Mouse (Mus musculus) layer of hippocampus, adult 11-12 months (tissue): ENCODE data around the gene Mrpl2.

Experiments used
- DNase-seq: peaks from one replicate; pipeline ENCODE4 v3.0.0; 2022; ENCODE audit warnings: low spot score

The Mrpl2 gene

DNA sequence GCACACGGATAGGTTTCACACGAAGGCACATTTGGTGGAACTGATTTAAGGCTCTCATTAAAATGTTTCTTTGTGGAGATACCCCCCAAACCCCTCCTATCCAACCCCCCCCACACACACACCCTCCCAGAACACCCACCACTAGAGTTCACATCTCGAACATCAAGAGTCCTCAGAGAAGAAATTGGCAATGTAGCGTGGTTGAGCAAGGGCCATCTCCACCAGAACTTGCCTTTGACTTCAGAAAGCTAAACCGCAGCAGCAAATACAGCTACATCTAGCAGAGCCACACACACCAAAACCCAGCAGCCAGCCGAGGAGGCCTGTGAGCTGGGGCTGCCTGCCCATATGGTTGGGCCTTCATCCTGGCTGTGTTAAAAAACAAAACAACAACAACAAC lies 18.6 kb upstream of the Mrpl2 start:
- DNase-seq: no peak

DNA sequence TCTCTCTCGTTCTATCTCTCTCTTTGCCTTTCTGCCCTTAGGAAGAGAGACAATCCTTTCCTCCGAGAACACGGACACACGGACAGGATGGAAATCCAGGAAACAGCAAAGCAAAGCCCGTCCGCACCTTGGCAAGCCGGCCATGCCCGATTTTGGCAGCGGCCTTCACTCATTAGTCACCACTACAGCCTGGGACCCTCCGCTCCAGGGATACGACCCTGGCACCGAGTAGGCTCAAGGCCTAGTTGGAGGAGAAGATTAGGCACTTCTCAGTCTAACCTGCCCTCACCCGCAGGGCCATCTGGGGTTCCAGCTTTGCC lies 17.6 kb upstream of the Mrpl2 start:
- no peak for DNase-seq

DNA sequence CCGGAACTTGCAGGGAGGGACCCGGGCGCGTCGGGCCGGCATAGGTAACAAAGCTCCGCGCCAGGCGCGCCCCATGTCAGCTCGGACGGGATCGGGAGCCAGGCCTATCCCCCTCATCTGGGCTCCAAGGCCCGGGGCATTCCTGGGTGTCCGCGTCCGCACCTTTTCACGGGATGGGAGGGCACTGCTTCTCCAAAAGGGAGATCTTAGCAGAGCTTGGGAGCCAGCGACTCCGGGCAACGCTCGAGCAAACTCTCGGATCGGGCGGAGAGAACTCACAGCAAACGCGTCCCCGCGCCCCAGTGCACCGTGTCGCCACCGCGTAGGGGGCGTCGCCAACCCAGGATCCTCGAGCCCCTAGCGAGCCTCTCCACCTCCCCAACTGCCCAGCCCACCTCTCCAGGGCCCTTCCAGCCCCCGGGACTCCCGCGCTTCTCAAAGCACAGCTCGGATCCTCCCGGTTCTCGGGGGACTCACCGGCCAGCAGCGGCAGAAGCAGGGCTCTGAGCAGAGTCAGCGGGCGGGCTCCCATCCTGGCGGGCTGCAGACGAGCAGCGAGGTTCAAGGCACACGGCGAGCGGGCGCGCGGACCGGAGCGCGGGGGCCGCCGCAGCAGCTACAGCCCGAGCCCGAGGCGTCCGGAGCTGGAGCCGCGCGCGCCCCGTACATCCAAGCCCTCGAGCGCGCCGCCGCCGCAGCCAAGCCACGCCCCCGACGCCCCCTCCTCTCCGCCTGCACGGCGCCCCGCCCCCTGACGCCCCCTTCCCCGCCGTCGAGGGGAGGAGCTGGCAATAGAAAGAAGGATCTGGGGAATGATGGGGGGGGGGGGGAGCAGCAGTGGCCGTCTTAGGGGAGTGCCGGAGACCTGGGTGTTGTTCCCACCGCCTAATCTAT lies 17.0 kb upstream of the Mrpl2 start, which contains the start of gene Ptk7:
Ptk7 (minus strand) TSS at position 714 of the 894 bp plus-strand sequence.
- DNase-seq: no peak

- DNase-seq: no peak
Observed at GRCm38 (mm10) chr17:46629685-46630441, 16.2 kb upstream of the Mrpl2 start.

- peak; percentile 81 for DNase-seq
Observed at GRCm38 (mm10) chr17:46636831-46637523, 9.1 kb upstream of the Mrpl2 start.

DNA sequence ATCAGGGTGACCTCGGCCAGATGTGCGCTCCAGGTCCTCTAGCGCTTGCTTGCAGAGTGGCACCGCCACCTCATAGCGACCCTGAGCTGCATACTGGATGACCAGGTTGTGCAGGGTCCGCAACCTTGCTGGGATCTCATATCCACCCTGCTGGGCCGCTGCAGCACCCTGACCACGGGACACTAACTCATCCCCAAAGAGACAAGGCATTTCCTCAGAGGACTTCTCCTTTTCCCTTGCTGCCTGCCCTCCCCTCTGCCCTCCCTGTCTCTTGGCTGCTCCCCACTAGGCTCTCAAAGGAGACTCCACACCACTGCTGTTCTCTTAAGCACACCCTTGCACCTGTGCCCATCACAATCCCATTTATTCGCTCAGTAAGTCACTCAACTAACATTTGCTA lies 6.1 kb upstream of the Mrpl2 start:
- no peak for DNase-seq

- no peak for DNase-seq
Observed at GRCm38 (mm10) chr17:46642060-46642459, 4.0 kb upstream of the Mrpl2 start.

GRCm38 (mm10) chr17:46644152-46644805 lies 1.8 kb upstream of the Mrpl2 start:
- DNase-seq: no peak

GRCm38 (mm10) chr17:46644916-46645475 lies 1.0 kb upstream of the Mrpl2 start:
- no peak for DNase-seq

- no peak for DNase-seq
Observed at GRCm38 (mm10) chr17:46646322-46646662, 263 bp downstream of the Mrpl2 start.

GRCm38 (mm10) chr17:46647279-46647678 lies 1.2 kb downstream of the Mrpl2 start:
- DNase-seq: no peak

DNA sequence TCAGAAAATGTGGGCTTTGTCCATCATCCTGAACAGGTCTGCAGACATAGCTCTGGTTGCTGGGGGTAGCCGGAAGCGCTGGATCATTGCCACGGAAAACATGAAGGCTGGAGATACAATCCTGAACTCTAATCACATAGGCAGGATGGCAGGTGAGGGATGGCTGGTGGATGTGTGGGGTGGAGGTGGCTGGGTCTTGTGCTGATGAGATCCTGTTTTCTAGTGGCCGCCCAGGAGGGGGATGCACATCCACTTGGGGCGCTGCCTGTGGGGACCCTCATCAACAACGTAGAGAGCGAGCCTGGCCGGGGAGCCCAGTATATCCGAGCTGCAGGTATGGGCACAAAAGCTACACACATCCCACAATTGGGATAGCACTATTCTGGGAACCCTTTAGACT lies 2.4 kb downstream of the Mrpl2 start:
- DNase-seq: no peak

- DNase-seq: no peak
Observed at GRCm38 (mm10) chr17:46649811-46650210, 3.8 kb downstream of the Mrpl2 start.

- peak; percentile 88 for DNase-seq
Observed at GRCm38 (mm10) chr17:46650232-46651031, 4.4 kb downstream of the Mrpl2 start, which contains the start of gene Cul7. Gene Cul7 (plus strand): TSS chr17:46650337.

DNA sequence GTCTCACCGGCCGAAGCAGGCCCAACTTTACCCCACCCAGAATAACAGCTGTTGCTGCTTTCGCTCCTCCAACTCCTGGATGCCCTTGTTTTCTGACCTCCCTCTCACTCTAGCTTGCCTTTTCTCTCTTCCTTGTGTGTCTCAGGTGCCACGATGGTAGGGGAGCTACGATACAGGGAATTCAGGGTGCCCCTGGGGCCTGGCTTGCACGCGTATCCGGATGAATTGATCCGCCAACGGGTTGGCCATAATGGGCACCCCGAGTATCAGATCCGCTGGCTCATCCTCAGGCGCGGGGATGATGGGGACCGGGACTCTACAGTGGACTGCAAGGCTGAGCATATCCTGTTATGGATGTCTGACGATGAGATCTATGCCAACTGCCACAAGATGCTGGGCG lies 5.3 kb downstream of the Mrpl2 start:
- no peak for DNase-seq

GRCm38 (mm10) chr17:46651755-46652547 lies 5.9 kb downstream of the Mrpl2 start:
- no peak for DNase-seq

DNA sequence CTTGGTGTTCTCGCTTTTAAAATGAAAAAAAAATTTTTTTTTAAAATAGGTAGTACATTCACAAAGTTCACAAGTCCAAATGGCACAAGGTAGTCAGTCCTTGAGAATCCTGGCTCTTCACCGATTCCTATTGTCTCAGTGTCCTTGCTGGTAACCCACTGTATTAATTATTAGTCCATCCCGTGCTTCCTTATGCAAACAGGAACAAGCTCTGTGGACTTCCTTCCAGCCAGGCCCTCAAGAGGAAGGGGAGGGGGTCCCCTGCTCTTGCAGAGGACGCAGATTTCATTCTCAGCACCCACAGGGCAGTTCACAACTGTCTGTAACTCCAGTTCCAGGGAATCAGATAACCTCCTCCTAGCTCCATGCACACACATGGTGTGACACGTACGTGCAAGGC lies 10.0 kb downstream of the Mrpl2 start:
- no peak for DNase-seq

DNA sequence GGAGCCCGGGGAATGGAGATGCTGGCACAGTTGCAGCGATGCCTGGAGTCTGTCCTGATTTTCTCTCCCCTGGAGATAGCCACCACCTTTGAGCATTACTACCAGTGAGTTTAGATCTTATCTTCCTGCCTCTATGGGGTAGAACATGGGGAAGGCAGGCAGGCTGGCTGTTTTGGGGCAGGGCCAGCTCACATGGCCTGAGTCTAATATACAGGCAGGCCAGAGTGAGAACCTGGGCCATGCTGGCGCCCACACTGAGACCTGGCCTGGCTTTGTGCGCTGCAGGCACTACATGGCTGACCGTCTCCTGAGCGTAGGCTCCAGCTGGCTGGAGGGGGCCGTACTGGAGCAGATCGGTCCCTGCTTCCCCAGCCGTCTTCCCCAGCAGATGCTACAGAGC lies 15.3 kb downstream of the Mrpl2 start:
- no peak for DNase-seq

GRCm38 (mm10) chr17:46661981-46662380 lies 16.0 kb downstream of the Mrpl2 start:
- DNase-seq: no peak

DNA sequence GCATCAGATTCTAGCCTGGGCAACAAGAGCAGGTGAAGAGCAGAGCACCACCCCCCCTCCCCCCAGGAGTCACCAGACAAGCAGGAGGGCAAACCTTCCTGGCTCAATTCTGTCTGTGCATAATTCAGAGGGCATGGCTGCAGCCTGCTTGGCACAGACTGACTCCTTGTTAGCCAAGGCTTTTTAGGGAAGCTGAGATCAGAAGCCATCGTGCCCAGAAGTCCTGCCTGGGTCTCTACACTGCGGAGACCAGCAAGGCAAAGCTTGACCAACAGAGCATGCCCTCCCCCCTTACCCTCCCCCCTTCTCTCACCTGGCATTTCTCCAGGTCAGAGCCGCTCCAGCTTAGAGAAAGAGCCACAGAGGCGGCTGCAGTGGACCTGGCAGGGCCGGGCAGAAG lies 16.7 kb downstream of the Mrpl2 start:
- no peak for DNase-seq
